Mouse (Mus musculus) heart, adult 2 months (tissue): ENCODE measurements around the gene Cacna1e.

ENCODE experiments used
- CTCF ChIP-seq: fragments of 200-600 bp; IDR thresholded peaks from 2 replicates; pipeline ENCODE4 v1.8.1; 2022; ENCODE audit warnings: antibody characterized with exemption, mild to moderate bottlenecking, moderate library complexity
- EP300 ChIP-seq: fragments of 200-500 bp; IDR thresholded peaks from 2 replicates; pipeline ENCODE4 v1.6.1; 2011; ENCODE audit warnings: low read depth, low read length, control low read depth; ENCODE audit not compliant: insufficient read depth
- POLR2A ChIP-seq: fragments of 200-500 bp; IDR thresholded peaks from 2 replicates; pipeline ENCODE4 v1.6.1; 2011; ENCODE audit warnings: mild to moderate bottlenecking, low read depth, low read length, control low read depth; ENCODE audit not compliant: insufficient read depth

DNA sequence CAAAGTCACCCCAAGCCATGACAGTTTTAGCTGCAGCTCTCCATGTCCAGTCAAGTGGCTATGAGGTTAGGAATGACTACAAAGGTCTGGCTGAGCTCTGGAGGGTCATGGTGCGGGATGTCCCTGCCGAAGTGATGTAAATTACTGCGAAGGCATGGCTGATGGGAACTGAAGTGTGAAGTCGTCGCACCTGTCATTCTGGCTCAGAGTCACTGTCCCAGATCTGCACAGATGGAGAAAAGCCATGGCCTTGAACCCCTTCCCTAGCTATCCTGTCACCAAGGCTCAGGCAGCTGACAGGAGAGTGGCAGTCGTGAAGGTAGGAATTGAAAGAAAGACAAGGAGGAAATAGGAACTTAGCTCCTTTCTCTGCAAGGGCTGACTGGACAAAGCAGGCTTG is 197.4 kb downstream of the Cacna1e start:
- TF ChIP-seq CTCF (no peak), EP300 (no peak), POLR2A (no peak)
